Mouse (Mus musculus) midbrain, embryonic 13.5 days (tissue): ENCODE data around the gene Gm10722. TPM values are rescaled to one million over a fixed set of nuclear protein-coding genes. Genes with fewer than 3 reads are reported as not detected.
"Not testable (repeated sequence)": the region's sequence is repeated elsewhere in the genome, so short reads cannot be mapped to it uniquely, and the experiment has no call there.

ENCODE experiments used
- ATAC-seq: fragments of 200-750 bp; cut with Nextera tagmentation; 2 replicates; pipeline ENCODE4 v1.8.0; 2017; ENCODE audit warnings: mild to moderate bottlenecking, moderate TSS enrichment, moderate library complexity
- H3K27ac ChIP-seq: fragments of 300-500 bp; sonication (generic); 2 replicates; pipeline ENCODE4 v1.5.1; 2015; ENCODE audit warnings: inconsistent platforms, mild to moderate bottlenecking, moderate library complexity
- H3K27me3 ChIP-seq: fragments of 300-500 bp; sonication (generic); 2 replicates; pipeline ENCODE4 v1.6.1; 2015; ENCODE audit warnings: mild to moderate bottlenecking, inconsistent platforms
- H3K36me3 ChIP-seq: fragments of 300-500 bp; sonication (generic); 2 replicates; pipeline ENCODE4 v1.6.1; 2015; ENCODE audit warnings: mild to moderate bottlenecking, inconsistent platforms
- H3K4me1 ChIP-seq: fragments of 300-500 bp; sonication (generic); replicated peaks from 2 replicates; pipeline ENCODE4 v1.6.1; 2015; ENCODE audit warnings: inconsistent platforms
- H3K4me2 ChIP-seq: fragments of 300-500 bp; sonication (generic); replicated peaks from 2 replicates; pipeline ENCODE4 v1.6.1; 2015; ENCODE audit warnings: moderate library complexity, mild to moderate bottlenecking, inconsistent platforms
- H3K4me3 ChIP-seq: fragments of 300-500 bp; sonication (generic); replicated peaks from 2 replicates; pipeline ENCODE4 v1.5.1; 2015; ENCODE audit warnings: mild to moderate bottlenecking, inconsistent platforms
- H3K9ac ChIP-seq: fragments of 300-500 bp; sonication (generic); replicated peaks from 2 replicates; pipeline ENCODE4 v1.6.1; 2015; ENCODE audit warnings: mild to moderate bottlenecking, inconsistent platforms
- H3K9me3 ChIP-seq: fragments of 300-500 bp; sonication (generic); 2 replicates; pipeline ENCODE4 v1.6.1; 2016; ENCODE audit warnings: mild to moderate bottlenecking, inconsistent platforms
- WGBS: fragments of 180-500 bp; shearing (Covaris S2); methylation state at CpG from one replicate; pipeline ENCODE4 v1.1.7; 2015; 5-methylcytosine and 5-hydroxymethylcytosine counted together
- microRNA-seq: library from miRNA; unstranded; fragments of <30 nt; microRNA quantifications from one replicate; pipeline ENCODE4, GENCODE M21; 2016
- polyA plus RNA-seq: library from polyadenylated mRNA; unstranded; fragments of >200 nt; fragmentation: Nextera tagmentation; extraction: Ambion mirVana; gene quantifications from 2 replicates; pipeline ENCODE4 v1.2.1, GENCODE M21; 2015

The Gm10722 gene
- polyA plus RNA-seq, 1 experiment from 2014 or later, result not detected

DNA sequence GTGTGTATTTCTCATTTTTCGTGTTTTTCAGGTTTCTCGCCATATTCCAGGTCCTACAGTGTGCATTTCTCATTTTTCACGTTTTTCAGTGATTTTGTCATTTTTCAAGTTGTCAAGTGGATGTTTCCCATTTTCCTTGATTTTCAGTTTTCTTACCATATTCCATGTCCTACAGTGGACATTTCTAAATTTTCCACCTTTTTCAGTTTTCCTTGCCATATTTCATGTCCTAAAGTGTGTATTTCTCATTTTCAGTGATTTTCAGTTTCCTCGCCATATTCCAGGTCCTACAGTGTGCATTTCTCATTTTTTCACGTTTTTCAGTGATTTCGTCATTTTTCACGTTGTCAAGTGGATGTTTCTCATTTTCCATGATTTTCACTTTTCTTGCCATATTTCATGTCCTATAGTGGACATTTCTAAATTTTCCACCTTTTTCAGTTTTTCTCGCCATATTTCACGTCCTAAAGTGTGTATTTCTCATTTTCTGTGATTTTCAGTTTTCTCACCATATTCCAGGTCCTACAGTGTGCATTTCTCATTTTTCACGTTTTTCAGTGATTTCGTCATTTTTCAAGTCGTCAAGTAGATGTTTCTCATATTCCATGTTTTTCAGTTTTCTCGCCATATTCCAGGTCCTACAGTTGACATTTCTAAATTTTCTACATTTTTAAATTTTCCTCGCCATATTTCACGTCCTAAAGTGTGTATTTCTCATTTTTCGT, 28.7 kb downstream of the Gm10722 start:
- H3K4me3 ChIP-seq, H3K27me3 ChIP-seq, H3K9me3 ChIP-seq, H3K9ac ChIP-seq, H3K36me3 ChIP-seq, H3K27ac ChIP-seq, H3K4me2 ChIP-seq, ATAC-seq, H3K4me1 ChIP-seq: not testable (repeated sequence)
- WGBS, result 66% methylated on average over 13 of the region's 16 CpGs

DNA sequence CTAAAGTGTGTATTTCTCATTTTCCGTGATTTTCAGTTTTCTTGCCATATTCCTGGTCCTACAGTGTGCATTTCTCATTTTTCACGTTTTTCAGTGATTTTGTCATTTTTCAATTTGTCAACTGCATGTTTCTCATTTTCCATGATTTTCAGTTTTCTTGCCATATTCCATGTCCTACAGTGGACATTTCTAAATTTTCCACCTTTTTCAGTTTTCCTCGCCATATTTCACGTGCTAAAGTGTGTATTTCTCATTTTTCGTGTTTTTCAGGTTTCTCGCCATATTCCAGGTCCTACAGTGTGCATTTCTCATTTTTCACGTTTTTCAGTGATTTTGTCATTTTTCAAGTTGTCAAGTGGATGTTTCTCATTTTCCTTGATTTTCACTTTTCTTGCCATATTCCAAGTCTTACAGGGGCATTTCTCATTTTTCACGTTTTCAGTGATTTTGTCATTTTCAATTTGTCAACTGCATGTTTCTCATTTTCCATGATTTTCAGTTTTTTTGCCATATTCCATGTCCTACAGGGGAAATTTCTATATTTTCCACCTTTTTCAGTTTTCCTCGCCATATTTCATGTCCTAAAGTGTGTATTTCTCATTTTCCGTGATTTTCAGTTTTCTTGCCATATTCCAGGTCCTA, 30.1 kb downstream of the Gm10722 start:
- H3K4me2 ChIP-seq, H3K9me3 ChIP-seq, H3K36me3 ChIP-seq, ATAC-seq, H3K27me3 ChIP-seq, H3K9ac ChIP-seq, H3K27ac ChIP-seq, H3K4me1 ChIP-seq, H3K4me3 ChIP-seq: not testable (repeated sequence)
- 67% methylated on average over 2 of the region's 10 CpGs for WGBS

DNA sequence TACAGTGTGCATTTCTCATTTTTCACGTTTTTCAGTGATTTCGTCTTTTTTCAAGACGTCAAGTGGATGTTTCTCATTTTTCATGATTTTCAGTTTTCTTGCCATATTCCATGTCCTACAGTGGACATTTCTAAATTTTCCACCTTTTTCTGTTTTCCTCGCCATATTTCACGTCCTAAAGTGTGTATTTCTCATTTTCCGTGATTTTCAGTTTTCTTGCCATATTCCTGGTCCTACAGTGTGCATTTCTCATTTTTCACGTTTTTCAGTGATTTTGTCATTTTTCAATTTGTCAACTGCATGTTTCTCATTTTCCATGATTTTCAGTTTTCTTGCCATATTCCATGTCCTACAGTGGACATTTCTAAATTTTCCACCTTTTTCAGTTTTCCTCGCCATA, 33.6 kb downstream of the Gm10722 start, which contains the start of gene Gm17535:
Gene Gm17535, plus strand, starts transcription at position 301 of the 400 bp plus-strand sequence.
- H3K27me3 ChIP-seq, ATAC-seq, H3K4me3 ChIP-seq, H3K9ac ChIP-seq, H3K36me3 ChIP-seq, H3K27ac ChIP-seq, H3K4me1 ChIP-seq, H3K4me2 ChIP-seq, H3K9me3 ChIP-seq: not testable (repeated sequence)
- 69% methylated on average over 1 of the region's 8 CpGs for WGBS

DNA sequence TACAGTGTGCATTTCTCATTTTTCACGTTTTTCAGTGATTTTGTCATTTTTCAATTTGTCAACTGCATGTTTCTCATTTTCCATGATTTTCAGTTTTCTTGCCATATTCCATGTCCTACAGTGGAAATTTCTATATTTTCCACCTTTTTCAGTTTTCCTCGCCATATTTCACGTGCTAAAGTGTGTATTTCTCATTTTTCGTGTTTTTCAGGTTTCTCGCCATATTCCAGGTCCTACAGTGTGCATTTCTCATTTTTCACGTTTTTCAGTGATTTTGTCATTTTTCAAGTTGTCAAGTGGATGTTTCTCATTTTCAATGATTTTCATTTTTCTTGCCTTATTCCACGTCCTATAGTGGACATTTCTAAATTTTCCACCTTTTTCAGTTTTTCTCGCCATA, 35.9 kb downstream of the Gm10722 start, which contains the start of gene Gm10715:
Gene Gm10715, plus strand, starts transcription at position 301 of the 400 bp plus-strand sequence.
- H3K36me3 ChIP-seq, H3K4me2 ChIP-seq, H3K9me3 ChIP-seq, H3K27ac ChIP-seq, H3K4me3 ChIP-seq, ATAC-seq, H3K27me3 ChIP-seq, H3K9ac ChIP-seq, H3K4me1 ChIP-seq: not testable (repeated sequence)
- WGBS, result 83% methylated on average over 8 of the region's 8 CpGs

DNA sequence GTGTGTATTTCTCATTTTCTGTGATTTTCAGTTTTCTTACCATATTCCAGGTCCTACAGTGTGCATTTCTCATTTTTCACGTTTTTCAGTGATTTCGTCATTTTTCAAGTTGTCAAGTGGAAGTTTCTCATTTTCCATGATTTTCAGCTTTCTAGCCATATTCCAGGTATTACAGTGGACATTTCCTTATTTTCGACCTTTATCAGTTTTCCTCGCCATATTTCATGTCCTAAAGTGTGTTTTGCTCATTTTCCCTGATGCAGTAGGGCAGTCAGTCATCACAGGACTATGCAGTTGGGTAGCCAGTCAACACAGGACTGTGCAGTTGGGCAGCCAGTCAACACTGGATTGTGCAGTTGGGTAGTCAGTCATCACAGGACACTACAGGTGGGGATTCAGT, 37.4 kb downstream of the Gm10722 start:
- not testable (repeated sequence) for H3K27ac ChIP-seq, H3K36me3 ChIP-seq, H3K27me3 ChIP-seq, ATAC-seq, H3K9ac ChIP-seq, H3K4me3 ChIP-seq, H3K4me1 ChIP-seq, H3K4me2 ChIP-seq, H3K9me3 ChIP-seq
- WGBS, result 69% methylated on average over 4 of the region's 4 CpGs

Small RNA genes lying within 50 kb of the gene (microRNA-seq; reads per million reads assigned to microRNA genes)
- not detected for gene Mir101c

Other genes with a start within 250 kb of the Gm10722 start
- gene Gm11168, start 2.4 kb downstream of the Gm10722 start, polyA plus RNA-seq, result 0.32 and 0.35 TPM in 2 replicates
- 0.37 and 0.51 TPM in 2 replicates for gene Gm10721, start 12.2 kb downstream of the Gm10722 start, polyA plus RNA-seq
- gene Gm10720, start 14.7 kb downstream of the Gm10722 start, polyA plus RNA-seq, result not detected in 2 replicates
- 1.3 and 1.4 TPM in 2 replicates for gene Gm10719, start 16.5 kb downstream of the Gm10722 start, polyA plus RNA-seq
- gene Gm10718, start 22.6 kb downstream of the Gm10722 start, polyA plus RNA-seq, result 2.0 and 2.5 TPM in 2 replicates
- 1.5 and 2.0 TPM in 2 replicates for gene Gm10717, start 24.5 kb downstream of the Gm10722 start, polyA plus RNA-seq
- not detected in 2 replicates for gene Gm17535, start 33.7 kb downstream of the Gm10722 start, polyA plus RNA-seq
- not detected in 2 replicates for gene Gm10715, start 36.0 kb downstream of the Gm10722 start, polyA plus RNA-seq